Mouse (Mus musculus): ENCODE data around the gene Zbtb20.

DNA sequence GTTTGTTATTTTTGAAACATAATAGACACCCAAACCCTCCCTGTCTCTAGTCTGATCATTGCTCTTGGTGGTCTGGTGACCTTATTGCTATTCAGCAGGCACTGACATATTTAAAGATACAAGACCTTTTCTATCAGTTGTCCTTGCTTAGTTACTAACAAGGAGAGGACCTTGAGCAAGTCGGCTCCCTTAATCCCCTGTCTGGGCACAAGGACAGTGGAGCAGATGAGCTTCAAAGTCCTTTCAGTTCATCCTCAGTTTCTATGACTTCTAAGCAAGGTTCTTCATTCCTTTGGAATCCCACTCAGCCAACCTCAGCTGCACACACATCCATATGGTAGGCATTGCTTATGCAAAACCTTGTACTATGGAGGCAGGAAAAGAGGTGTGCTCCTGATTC is 690.8 kb downstream of the Zbtb20 start:
- TF ChIP-seq GATA1 (IDR thresholded peaks at IDR 0.05; ENCODE audit: low read length) (no peak), TAL1 (IDR thresholded peaks at IDR 0.05; ENCODE audit: low read length) (no peak)

Data from erythroblast, embryonic 14.5 days (primary cell).